Mouse (Mus musculus) right cerebral cortex, adult 2 months (tissue): ENCODE results near the gene Mfn1.

Experiments
- DNase-seq, 2 experiments: peaks; one replicate each; pipeline ENCODE4 v3.0.0; 2021 to 2022; ENCODE audit warnings: low spot score in 2 of 2

Mfn1 gene

GRCm38 (mm10) chr3:32510375-32511190, 18.7 kb upstream of the Mfn1 start:
- peak; percentile 91 to 93 for DNase-seq

- DNase-seq = peak; percentile 19 to 43
These were observed 18.1 kb upstream of the Mfn1 start for GRCm38 (mm10) chr3:32511191-32511550.

GRCm38 (mm10) chr3:32512686-32513284, 16.5 kb upstream of the Mfn1 start:
- DNase-seq = no peak

GRCm38 (mm10) chr3:32513528-32513927, 15.7 kb upstream of the Mfn1 start:
- DNase-seq = no peak

- DNase-seq = no peak
These were observed 2.1 kb upstream of the Mfn1 start for GRCm38 (mm10) chr3:32527181-32527580.

- DNase-seq = no peak
These were observed 776 bp downstream of the Mfn1 start for GRCm38 (mm10) chr3:32530041-32530440.

GRCm38 (mm10) chr3:32535692-32536091, 6.4 kb downstream of the Mfn1 start:
- DNase-seq = no peak

- DNase-seq = peak; percentile 29 to 52
These were observed 8.3 kb downstream of the Mfn1 start for GRCm38 (mm10) chr3:32537556-32537955.

- no peak for DNase-seq
These were observed 8.8 kb downstream of the Mfn1 start for GRCm38 (mm10) chr3:32538091-32538490.

GRCm38 (mm10) chr3:32553061-32553460, 23.8 kb downstream of the Mfn1 start:
- no peak for DNase-seq

GRCm38 (mm10) chr3:32563401-32563800, 34.1 kb downstream of the Mfn1 start:
- no peak for DNase-seq

- no peak for DNase-seq
These were observed 43.8 kb downstream of the Mfn1 start for GRCm38 (mm10) chr3:32573086-32573485.

GRCm38 (mm10) chr3:32573881-32574280, 44.6 kb downstream of the Mfn1 start:
- DNase-seq = no peak

GRCm38 (mm10) chr3:32575151-32575550, 45.9 kb downstream of the Mfn1 start:
- no peak for DNase-seq

GRCm38 (mm10) chr3:32578772-32579171, 49.5 kb downstream of the Mfn1 start:
- no peak for DNase-seq

GRCm38 (mm10) chr3:32580738-32581137, 51.5 kb downstream of the Mfn1 start:
- peak in 1 of 2 experiments; percentile 10 for DNase-seq

GRCm38 (mm10) chr3:32581911-32582310, 52.6 kb downstream of the Mfn1 start:
- DNase-seq = no peak

- no peak for DNase-seq
These were observed 54.2 kb downstream of the Mfn1 start for GRCm38 (mm10) chr3:32583489-32583888.

- no peak for DNase-seq
These were observed 57.0 kb downstream of the Mfn1 start for GRCm38 (mm10) chr3:32586274-32586673.

GRCm38 (mm10) chr3:32595080-32595479, 65.8 kb downstream of the Mfn1 start:
- no peak for DNase-seq

GRCm38 (mm10) chr3:32599328-32599727, 70.1 kb downstream of the Mfn1 start:
- no peak for DNase-seq

GRCm38 (mm10) chr3:32601055-32601454, 71.8 kb downstream of the Mfn1 start:
- no peak for DNase-seq

- DNase-seq = no peak
These were observed 80.0 kb downstream of the Mfn1 start for GRCm38 (mm10) chr3:32609233-32609632.
